Mouse (Mus musculus) hindbrain, postnatal 0 days (tissue): ENCODE data around the gene Srrm1. TPM values are rescaled to one million over a fixed set of nuclear protein-coding genes. Genes with fewer than 3 reads are reported as not detected.
A peak's percentile ranks its signal among the peaks of the same experiment; 100 is the strongest.
"Not testable (repeated sequence)": the region's sequence is repeated elsewhere in the genome, so short reads cannot be mapped to it uniquely, and the experiment has no call there.

Experiments
- ATAC-seq: fragments of 200-750 bp; cut with Nextera tagmentation; 2 replicates; pipeline ENCODE4 v1.8.0; 2017; ENCODE audit warnings: mild to moderate bottlenecking, moderate TSS enrichment, moderate library complexity
- DNase-seq: peaks from one replicate; pipeline ENCODE4 v3.0.0-alpha.2; 2015; ENCODE audit warnings: low spot score
- H3K27ac ChIP-seq: fragments of 300-500 bp; sonication (generic); 2 replicates; pipeline ENCODE4 v1.5.1; 2014; ENCODE audit warnings: mild to moderate bottlenecking
- H3K27me3 ChIP-seq: fragments of 300-500 bp; sonication (generic); 2 replicates; pipeline ENCODE4 v1.6.1; 2014; ENCODE audit warnings: low read length, mixed read lengths; ENCODE audit not compliant: insufficient read depth
- H3K36me3 ChIP-seq: fragments of 300-500 bp; sonication (generic); 2 replicates; pipeline ENCODE4 v1.6.1; 2014; ENCODE audit warnings: low read length, mixed read lengths; ENCODE audit not compliant: insufficient read depth
- H3K4me1 ChIP-seq: fragments of 300-500 bp; sonication (generic); 2 replicates; pipeline ENCODE4 v1.6.1; 2014; ENCODE audit warnings: antibody characterized with exemption, low read length, mixed read lengths; ENCODE audit not compliant: insufficient read depth
- H3K4me2 ChIP-seq: fragments of 300-500 bp; sonication (generic); 2 replicates; pipeline ENCODE4 v1.6.1; 2014; ENCODE audit warnings: low read depth, mild to moderate bottlenecking, low read length, moderate library complexity, mixed read lengths
- H3K4me3 ChIP-seq: fragments of 300-500 bp; sonication (generic); 2 replicates; pipeline ENCODE4 v1.5.1; 2014; ENCODE audit warnings: low read length
- H3K9ac ChIP-seq: fragments of 300-500 bp; sonication (generic); replicated peaks from 2 replicates; pipeline ENCODE4 v1.6.1; 2014; ENCODE audit warnings: mild to moderate bottlenecking, low read length, moderate library complexity, mixed read lengths
- H3K9me3 ChIP-seq: fragments of 300-500 bp; sonication (generic); 2 replicates; pipeline ENCODE4 v1.6.1; 2016; ENCODE audit warnings: low read length, mixed read lengths
- CTCF ChIP-seq: IDR thresholded peaks from 2 replicates; pipeline ENCODE4 v1.5.1; 2016; ENCODE audit warnings: antibody characterized with exemption, control low read depth, low read depth
- WGBS: fragments of 180-500 bp; shearing (Covaris S2); extraction: QIAGEN DNeasy Blood & Tissue Kit; methylation state at CpG from one replicate; pipeline ENCODE4 v1.1.7; 2014; 5-methylcytosine and 5-hydroxymethylcytosine counted together
- polyA plus RNA-seq: library from polyadenylated mRNA; unstranded; fragments of >200 nt; fragmentation: Nextera tagmentation; extraction: Ambion mirVana; gene quantifications from 2 replicates; pipeline ENCODE4 v1.2.1, GENCODE M21; 2015
- total RNA-seq: library from RNA; depleted of rRNA; stranded (reverse); fragments of >200 nt; gene quantifications from 2 replicates; pipeline ENCODE4 v1.2.3, GENCODE M21; 2014

Gene Srrm1
- total and polyA plus RNA-seq, 2 experiments from 2014 or later, result 21.2 to 173 TPM

GRCm38 (mm10) chr4:135355886-135356550 lies 2.9 kb upstream of the Srrm1 start:
- no peak overlapping the region for H3K4me3 ChIP-seq
- H3K27me3 ChIP-seq, result no peaks in the 10 kb centered on the region
- H3K9ac ChIP-seq, result no peak overlapping the region
- H3K36me3 ChIP-seq, result no peaks in the 10 kb centered on the region
- peaks cover 13% of the 10 kb centered on the region; the same call in 1 of the 2 replicates for H3K4me1 ChIP-seq
- H3K4me2 ChIP-seq, result no peak overlapping the region
- TF ChIP-seq CTCF, result no peak
- ATAC-seq (no peak), DNase-seq (no peak)
- H3K27ac ChIP-seq, result no peak overlapping the region
- H3K9me3 ChIP-seq, result no peaks in the 10 kb centered on the region
- WGBS, result 86% methylated on average over 9 of the region's 9 CpGs

- not testable (repeated sequence) for H3K36me3 ChIP-seq, H3K4me2 ChIP-seq, ATAC-seq, H3K4me3 ChIP-seq, DNase-seq, H3K9me3 ChIP-seq, H3K27me3 ChIP-seq, H3K9ac ChIP-seq
- H3K27ac ChIP-seq, result peak overlapping the region; percentile 96; the same call in 1 of the 2 replicates
- peaks cover 13% of the 10 kb centered on the region; the same call in 1 of the 2 replicates for H3K4me1 ChIP-seq
Observed at GRCm38 (mm10) chr4:135354751-135355150, 1.6 kb upstream of the Srrm1 start.

- peak overlapping the region; percentile 98 for H3K4me3 ChIP-seq
- TF ChIP-seq CTCF, result no peak
- no peaks in the 10 kb centered on the region for H3K9me3 ChIP-seq
- peak overlapping the region; percentile 53 for H3K9ac ChIP-seq
- WGBS, result 20% methylated on average over 12 of the region's 12 CpGs
- H3K4me1 ChIP-seq, result peaks cover 13% of the 10 kb centered on the region; the same call in 1 of the 2 replicates
- no peaks in the 10 kb centered on the region for H3K27me3 ChIP-seq
- peak overlapping the region; percentile 96 for H3K27ac ChIP-seq
- no peak for ATAC-seq
- no peak for DNase-seq
- no peaks in the 10 kb centered on the region for H3K36me3 ChIP-seq
- H3K4me2 ChIP-seq, result peak overlapping the region; percentile 70
Observed at GRCm38 (mm10) chr4:135353794-135354450, 801 bp upstream of the Srrm1 start.

- Histone ChIP-seq H3K4me2 (peak overlapping the region; percentile 93), H3K27me3 (no peaks in the 10 kb centered on the region), H3K4me3 (peak overlapping the region; percentile 98), H3K9me3 (no peaks in the 10 kb centered on the region), H3K9ac (peak overlapping the region; percentile 99), H3K36me3 (peaks cover under 1% of the 10 kb centered on the region; the same call in 1 of the 2 replicates), H3K27ac (peak overlapping the region; percentile 96), H3K4me1 (peaks cover 13% of the 10 kb centered on the region; the same call in 1 of the 2 replicates)
- ATAC-seq (peak; percentile 48), DNase-seq (peak; percentile 50)
- 1% methylated on average over 54 of the region's 67 CpGs for WGBS
- no peak for TF ChIP-seq CTCF
Observed at GRCm38 (mm10) chr4:135352326-135353065, 625 bp downstream of the Srrm1 start.

GRCm38 (mm10) chr4:135337376-135337942 lies 15.7 kb downstream of the Srrm1 start:
- no peak overlapping the region for H3K9ac ChIP-seq
- no peaks in the 10 kb centered on the region for H3K4me1 ChIP-seq
- H3K27me3 ChIP-seq, result no peaks in the 10 kb centered on the region
- no peak overlapping the region for H3K4me2 ChIP-seq
- no peak overlapping the region for H3K4me3 ChIP-seq
- no peaks in the 10 kb centered on the region for H3K9me3 ChIP-seq
- peaks cover 80% of the 10 kb centered on the region for H3K36me3 ChIP-seq
- 74% methylated on average over 14 of the region's 14 CpGs for WGBS
- no peak overlapping the region for H3K27ac ChIP-seq
- ATAC-seq, result no peak
- no peak for TF ChIP-seq CTCF
- DNase-seq, result no peak

GRCm38 (mm10) chr4:135336023-135336357 lies 17.1 kb downstream of the Srrm1 start:
- Histone ChIP-seq H3K4me1 (no peaks in the 10 kb centered on the region), H3K4me3 (no peak overlapping the region), H3K27me3 (no peaks in the 10 kb centered on the region), H3K36me3 (peaks cover 77% of the 10 kb centered on the region), H3K9ac (no peak overlapping the region), H3K27ac (no peak overlapping the region), H3K9me3 (no peaks in the 10 kb centered on the region), H3K4me2 (no peak overlapping the region)
- TF ChIP-seq CTCF, result no peak
- DNase-seq (no peak), ATAC-seq (no peak)
- 90% methylated on average over 3 of the region's 3 CpGs for WGBS
